Mouse (Mus musculus) lung, postnatal 36 days (tissue): Measurements from ENCODE around the gene Map3k15.
A peak's percentile ranks its signal among the peaks of the same experiment; 100 is the strongest.

Source experiments
- DNase-seq: peaks from one replicate; pipeline ENCODE4 v3.0.0; 2022; ENCODE audit warnings: mixed read lengths

The Map3k15 gene

DNA sequence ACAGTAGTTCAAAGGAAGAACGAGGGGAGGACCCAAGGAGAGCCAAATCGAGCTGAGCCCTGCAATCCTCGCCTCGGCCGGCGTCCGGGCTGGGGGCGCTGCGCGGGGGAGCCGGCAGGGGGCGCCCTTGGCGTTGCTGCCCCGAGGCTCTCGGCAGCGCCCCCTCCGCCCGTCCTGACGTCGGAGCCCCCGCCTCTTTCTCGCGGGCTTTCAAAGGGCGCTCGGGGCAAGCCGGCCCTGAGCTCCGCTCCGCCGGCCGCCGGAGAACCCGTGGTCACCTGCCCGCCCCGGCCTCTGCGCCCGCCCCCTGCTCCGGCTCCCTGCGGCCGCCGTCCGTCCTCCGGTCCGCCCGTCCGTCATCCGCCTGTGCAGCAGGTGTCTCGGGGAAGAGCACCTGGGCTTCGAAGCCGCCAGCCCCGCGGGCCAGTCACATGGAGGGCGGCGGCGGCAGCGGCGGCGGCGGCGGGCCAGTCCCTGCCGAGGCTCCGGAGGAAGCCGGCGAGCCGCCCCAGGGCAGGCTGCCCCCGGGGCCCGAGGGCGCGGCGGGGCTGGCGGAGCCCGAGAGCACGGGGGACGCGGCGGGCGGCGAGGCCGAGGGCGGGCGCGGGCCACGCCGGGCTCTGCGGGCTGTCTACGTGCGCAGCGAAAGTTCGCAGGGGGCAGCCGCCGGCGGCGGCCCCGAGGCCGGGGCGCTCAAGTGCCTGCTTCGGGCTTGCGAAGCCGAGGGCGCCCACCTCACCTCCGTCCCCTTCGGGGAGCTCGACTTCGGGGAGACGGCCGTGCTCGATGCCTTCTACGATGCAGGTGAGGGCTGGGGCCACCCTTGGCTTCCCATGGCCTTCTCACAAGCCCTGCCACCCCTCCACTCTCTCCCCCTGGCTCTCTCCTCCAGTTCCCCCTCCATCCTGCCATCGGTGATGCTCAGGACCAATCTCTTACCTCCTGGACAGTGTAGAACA is at the start of gene Map3k15:
Map3k15 (plus strand) TSS at position 432 of the 959 bp plus-strand sequence.
- peak; percentile 67 for DNase-seq

DNA sequence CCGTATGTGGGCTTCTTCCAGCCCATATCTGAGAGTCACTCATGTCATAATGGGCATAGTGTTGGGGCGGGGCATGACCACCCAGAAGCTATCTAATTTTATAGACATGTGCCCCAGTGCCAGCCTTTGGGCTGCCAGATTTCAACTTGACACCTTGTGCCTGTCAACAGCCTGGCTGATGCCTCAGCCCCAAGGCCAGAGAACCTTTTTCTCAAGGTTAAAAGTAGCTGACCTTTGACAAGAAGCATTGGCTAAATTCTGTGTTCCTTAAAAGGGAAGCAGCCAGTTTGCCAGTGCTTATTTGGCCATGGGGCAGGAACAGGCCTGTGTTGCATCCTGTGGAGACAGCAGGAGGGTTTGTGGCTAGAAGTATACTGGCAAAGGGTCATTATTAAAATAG is 45.7 kb upstream of the Map3k15 start:
- no peak for DNase-seq

DNA sequence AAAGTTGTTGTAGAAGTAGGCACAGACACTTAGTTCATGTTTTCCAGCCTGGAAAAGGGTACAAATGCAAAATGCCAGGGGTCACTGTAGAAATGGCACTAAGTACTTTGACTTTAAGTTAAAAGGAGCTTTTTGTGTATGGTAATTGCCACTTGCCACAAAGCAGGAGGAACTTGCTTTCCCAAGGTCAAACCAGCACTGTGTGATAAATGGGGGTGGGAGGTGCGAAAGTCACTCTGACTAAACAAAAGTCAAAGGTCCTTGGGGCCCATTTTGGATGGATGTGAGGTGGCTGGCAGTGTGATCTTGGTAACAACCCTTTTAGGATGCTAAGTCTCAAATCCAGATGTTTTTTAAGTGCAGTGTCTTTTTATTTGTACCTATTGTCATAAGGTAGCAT is 44.6 kb upstream of the Map3k15 start:
- no peak for DNase-seq

DNA sequence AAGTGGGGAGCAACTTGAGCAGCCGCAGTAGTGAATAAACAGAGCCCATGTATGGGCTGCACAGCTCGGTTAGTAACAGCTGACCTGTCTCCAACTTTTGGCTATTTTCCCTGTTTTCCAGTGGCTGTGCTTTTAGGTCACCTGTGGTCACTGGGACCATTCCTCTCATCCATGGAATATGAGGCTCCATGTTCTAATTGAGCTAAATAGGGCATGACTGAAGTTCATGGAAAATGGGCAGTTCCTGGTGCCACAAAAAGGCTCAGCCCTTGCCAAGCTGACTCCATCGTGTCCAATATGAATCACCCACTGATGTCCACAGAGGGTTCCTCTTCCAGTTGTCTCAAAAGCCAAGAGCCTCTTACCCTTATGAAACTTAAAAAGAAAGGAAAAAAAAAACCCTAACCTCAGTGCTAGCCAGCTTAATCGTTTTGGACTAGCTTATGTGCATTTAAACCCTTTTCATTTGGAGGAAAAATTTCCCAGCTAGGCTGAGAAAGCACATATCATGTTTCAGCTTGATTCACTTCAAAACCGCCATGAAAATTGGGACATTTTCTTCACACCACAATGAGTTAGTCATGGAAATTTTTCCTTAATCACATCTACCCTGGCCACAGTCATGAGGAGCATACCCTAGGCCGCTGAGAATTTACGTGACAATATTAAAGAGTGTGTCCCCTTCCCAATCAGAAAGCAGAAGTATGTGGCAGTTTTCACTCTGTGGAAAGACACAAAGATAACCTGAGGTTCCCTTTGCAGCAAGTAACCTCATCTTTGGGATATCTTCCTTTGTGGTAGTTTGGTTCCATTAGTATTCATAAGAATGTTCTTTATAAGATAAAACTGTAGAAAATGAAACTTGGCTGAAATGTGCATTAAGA is 34.4 kb upstream of the Map3k15 start:
- DNase-seq, result no peak

GRCm38 (mm10) chrX:159954430-159954779 is 33.8 kb upstream of the Map3k15 start:
- no peak for DNase-seq

GRCm38 (mm10) chrX:159955433-159955832 is 32.8 kb upstream of the Map3k15 start:
- no peak for DNase-seq

DNA sequence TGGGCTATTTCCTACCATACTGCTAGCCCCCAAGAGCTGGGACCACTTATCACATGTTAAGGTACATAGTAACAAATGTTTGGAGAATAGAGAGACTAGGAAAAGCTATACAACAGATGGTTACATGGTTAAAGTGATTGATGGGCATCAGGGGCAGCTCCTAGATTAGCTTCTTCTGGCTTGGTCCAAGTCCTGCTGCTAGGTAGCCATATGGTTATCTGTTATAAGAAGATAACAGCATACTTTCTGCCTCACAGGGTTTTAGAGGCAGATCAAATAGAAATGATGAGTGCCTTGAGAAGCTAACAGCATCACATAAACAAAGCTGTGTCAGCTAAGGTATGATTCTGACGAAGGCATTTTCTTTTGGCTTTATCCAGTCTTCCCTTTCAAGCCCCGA is 26.8 kb upstream of the Map3k15 start:
- no peak for DNase-seq

DNA sequence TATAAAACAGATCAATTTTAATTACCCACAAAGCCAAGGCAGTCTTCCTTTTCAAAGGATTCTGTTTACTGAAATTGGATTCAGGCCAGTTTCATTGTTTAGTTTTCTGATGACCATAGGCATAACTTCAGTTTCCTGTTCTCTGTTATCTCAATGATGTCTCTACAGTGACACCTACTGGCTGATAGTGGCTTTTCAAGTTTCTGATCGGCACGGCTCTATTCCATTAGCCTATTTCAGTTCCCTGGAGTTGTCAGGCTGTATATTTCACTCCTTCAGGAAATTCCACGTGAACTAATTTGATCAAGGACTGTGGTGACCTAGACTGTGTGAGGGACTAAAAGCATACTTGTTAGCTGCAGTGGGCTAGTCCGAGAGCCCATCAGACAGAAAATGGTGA is 25.0 kb upstream of the Map3k15 start:
- peak; percentile 88 for DNase-seq

GRCm38 (mm10) chrX:159963925-159964324 is 24.3 kb upstream of the Map3k15 start:
- no peak for DNase-seq

DNA sequence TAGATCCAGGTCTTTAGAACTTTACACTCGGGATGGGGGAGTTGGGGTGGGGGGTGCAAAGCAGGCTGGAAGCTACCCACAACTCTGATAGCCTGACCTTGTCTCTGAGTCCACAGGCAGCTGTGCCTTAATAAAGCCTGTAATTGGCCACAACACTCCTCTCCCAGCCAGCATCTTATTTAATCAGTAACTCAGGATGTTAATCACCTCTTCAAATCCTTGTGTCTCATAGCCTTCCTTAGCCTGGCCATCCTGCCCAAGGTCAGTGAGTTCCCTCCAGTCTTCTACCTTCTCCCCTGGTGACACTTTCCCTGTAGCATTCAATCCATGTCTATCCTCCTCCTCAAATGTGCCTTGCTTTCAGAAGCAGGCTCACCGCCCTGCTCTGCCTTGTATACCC is 19.2 kb upstream of the Map3k15 start:
- no peak for DNase-seq

GRCm38 (mm10) chrX:159971091-159971779 is 17.0 kb upstream of the Map3k15 start:
- no peak for DNase-seq

DNA sequence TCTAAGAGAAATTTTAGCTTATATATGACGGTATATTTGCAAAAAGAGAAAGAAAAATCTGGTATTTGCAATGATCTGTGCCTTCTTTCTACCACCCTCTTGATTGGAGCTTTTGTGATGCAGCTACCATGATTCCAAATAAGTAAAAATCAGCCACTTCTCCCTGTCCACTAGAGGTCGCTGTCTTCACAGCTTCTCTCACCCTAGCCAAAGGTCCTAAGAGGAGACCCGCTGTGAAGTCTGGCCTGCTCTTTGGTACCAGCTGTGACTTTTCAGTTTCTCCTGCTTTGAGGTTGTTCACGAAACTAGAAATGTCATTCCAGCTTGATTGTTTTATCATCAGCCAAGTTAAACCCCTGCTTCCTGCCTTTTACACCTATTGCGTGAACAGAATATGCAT is 14.5 kb upstream of the Map3k15 start:
- DNase-seq, result peak; percentile 59

DNA sequence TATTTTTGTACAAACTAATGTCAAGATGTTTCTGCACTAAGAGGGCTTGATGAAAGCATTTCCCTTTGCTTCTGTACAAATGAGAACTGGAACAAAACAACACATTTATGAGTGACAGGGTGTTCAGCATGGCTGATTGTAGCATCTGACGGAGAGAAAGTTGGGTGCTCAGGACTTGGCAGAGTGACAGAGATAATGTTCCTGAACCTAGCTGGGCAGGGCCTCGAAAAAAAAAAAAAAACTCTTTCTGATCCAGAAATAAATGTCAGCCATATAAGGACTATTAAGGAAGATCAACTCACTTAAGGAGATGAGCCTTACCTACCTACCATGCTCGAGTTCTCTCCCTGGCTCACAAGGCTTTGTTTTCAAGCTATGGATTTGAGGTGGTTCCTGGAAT is 12.0 kb upstream of the Map3k15 start:
- no peak for DNase-seq

DNA sequence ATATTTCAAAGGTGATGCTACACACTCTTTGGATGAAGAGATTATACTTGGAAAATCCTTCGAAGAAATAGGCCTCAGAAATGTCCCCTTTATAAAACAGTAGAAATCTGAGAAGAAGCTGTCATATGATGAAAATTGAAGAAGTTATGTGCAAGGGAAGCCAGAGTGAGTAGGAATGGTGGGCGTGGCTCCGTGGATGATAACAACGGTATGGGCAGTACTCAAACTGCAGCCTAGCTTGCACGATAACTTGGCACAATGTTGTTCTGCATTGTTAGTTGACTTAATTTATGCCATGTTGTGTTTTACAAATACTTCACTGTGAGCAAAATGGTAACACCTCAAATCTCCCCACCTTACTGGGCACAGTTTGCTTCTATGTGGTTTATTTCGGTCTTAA is 7.6 kb downstream of the Map3k15 start:
- no peak for DNase-seq

- no peak for DNase-seq
These were observed 65.1 kb downstream of the Map3k15 start for GRCm38 (mm10) chrX:160053306-160053705.

GRCm38 (mm10) chrX:160054643-160055042 is 66.4 kb downstream of the Map3k15 start:
- DNase-seq, result no peak

GRCm38 (mm10) chrX:160091973-160092372 is 103.7 kb downstream of the Map3k15 start:
- DNase-seq, result no peak

DNA sequence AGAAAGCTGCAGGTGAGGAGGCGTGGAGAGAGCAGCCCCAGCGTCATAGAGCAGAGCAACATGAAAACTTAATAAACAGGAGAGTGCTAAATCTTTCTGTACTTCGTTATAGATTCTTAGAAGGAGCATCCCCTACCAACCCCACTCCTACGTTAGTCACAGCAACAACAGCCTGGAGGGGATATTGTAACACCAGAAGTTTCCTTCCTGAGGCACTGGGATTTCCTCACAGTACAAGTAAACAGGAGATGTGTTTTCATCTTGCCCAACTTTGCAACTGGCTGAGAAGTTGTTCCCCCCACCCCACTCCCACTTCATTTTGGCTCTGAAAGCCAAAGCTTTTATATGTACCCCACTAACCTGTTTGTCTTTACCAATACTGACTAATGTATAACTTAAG is 119.6 kb downstream of the Map3k15 start:
- no peak for DNase-seq

GRCm38 (mm10) chrX:160113777-160114176 is 125.5 kb downstream of the Map3k15 start:
- no peak for DNase-seq

GRCm38 (mm10) chrX:160116074-160116473 is 127.8 kb downstream of the Map3k15 start:
- peak; percentile 49 for DNase-seq

- DNase-seq, result peak; percentile 62
These were observed 128.4 kb downstream of the Map3k15 start for GRCm38 (mm10) chrX:160116658-160117057.

GRCm38 (mm10) chrX:160134136-160134843 is 146.1 kb downstream of the Map3k15 start:
- no peak for DNase-seq
